Mouse (Mus musculus) erythroid progenitor cell, adult 5-6 weeks (primary cell): Measurements from ENCODE around the gene Abo. TPM values are rescaled to one million over a fixed set of nuclear protein-coding genes. Genes with fewer than 3 reads are reported as not detected.
"Not testable (repeated sequence)": the region's sequence is repeated elsewhere in the genome, so short reads cannot be mapped to it uniquely, and the experiment has no call there.

Experiments used
- ATAC-seq: replicated peaks from 2 replicates; pipeline ENCODE4 v1.8.0; 2016; ENCODE audit warnings: moderate number of reproducible peaks, mild to moderate bottlenecking, moderate TSS enrichment, inconsistent platforms; ENCODE audit not compliant: poor library complexity, low FRiP score, severe bottlenecking
- total RNA-seq, 2 experiments: library from RNA; stranded (forward) in 1 of 2; stranded (reverse) in 1 of 2; fragments of 150-400 nt in 1 of 2; fragments of 186-747, 209-891 nt in 1 of 2; gene quantifications; 2 replicates each; pipeline versions ENCODE4 v1.2.3 to v1.2.4; 2015 to 2017; ENCODE audit warnings: low replicate concordance in 2 of 2

Abo gene
- total RNA-seq (2015; ENCODE audit: low replicate concordance) (not detected in 2 replicates), total RNA-seq (2017; ENCODE audit: low replicate concordance) (not detected in 2 replicates)

DNA sequence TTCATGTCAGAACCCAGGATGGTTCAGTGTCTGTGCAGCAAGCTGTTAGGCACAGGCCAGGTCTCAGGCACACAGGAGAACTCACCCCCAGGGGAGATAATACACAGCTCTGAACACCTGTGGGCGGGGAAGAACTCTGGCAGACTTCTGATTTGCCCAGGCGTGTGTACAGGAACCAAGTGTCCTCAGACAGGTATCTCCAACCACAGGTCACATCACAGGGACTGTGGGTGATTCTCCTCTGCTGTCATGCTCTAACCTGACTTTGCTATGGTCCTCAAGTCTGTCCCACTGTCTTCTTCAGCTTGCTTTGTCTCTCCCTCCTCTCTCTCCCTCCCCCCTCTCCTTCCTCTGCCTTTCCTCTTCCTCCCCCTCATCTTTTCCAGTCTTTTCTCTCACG lies at the start of gene Abo:
TSS of gene Abo (minus strand) at position 101 of the 400 bp plus-strand sequence.
- ATAC-seq = no peak

DNA sequence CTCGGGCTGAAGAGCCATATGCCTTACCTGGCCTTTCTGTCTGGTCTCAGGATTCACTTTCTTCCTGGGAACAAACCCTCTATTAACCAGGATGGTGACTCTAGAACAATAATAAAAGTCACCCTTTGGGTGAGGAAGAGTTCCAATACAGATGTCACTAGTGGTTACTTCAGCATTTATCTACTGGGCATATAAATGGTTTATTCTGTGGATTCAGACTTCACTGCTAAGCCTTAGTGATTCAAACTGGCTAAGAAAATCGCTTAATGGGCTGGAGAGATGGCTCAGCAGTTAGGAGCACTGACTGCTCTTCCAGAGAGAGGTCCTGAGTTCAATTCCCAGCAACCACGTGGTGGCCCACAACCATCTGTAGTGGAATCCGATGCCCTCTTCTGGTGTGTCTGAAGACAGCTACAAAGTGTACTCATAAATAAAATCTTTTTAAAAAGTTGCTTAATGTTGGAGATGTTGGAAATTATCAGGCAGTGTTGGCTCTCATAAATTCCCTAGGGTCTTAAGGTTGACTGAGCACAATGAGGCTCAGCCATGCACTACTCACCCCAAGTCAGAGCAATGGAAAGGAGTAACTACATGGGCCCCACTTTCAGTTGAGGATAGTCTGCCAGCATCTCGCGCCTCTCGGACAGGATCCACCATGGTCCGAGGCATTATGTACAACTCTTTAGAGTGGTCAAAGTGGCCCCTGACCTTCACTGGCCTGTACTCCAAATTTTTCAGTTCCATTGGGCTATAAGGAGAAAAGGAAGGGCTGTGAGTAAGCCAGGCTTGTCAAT lies 49.6 kb upstream of the Abo start:
- no peak for ATAC-seq

DNA sequence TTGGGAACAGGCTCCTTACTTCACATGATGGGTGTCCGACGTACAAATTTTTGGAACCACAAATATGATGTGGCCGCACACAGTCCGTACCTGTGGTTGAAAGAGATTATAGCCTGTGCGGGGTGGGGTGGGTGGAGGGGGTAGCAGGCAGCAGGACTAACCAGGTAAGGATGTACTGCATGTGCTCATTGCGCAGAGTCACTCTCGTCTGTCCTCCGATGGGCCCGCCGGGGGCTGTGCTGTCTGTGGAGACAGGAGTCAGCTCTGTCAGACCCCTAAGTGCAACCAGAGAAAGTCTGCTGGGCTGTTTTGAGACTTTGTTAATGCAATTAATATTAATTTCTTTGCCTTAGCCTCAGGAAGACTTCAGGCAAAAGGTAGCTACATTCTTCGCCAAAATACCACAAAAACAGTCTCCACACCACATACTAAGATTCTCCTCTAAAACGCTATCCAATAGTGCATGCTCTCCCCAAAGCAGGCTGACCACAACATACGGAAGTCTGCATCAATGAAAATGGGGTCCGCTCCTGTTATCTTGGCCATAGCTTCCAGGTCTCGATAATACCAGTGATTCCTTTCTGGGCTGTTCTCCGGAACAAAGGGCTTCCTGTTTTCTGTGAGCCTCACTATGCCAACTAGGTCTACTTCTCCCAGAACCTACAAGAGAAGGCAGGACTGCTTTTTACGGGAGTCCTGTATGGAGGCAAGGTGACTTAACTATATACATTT lies 48.8 kb upstream of the Abo start:
- no peak for ATAC-seq

DNA sequence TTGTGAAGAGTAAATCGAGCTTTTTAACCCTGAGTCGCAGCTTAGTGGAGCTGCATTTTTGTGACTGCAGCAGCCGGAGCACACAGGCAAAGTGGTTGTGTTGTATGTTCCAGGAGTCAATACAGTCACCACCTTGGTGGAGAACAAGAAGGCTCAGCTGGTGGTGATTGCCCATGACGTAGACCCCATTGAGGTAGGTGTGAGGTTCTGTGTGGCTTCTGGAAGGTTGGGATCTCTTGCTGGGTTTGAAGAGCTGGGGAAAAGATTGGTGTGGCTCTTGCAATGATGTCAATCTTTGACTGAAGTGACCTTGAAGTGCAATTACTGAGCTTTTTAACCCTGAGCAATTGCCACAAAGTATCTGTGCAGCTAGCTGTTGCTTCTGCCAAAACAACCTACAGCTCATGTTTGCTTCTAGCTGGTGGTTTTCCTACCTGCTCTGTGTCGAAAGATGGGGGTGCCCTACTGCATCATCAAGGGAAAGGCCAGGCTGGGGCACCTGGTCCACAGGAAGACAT lies 47.5 kb upstream of the Abo start:
- no peak for ATAC-seq

DNA sequence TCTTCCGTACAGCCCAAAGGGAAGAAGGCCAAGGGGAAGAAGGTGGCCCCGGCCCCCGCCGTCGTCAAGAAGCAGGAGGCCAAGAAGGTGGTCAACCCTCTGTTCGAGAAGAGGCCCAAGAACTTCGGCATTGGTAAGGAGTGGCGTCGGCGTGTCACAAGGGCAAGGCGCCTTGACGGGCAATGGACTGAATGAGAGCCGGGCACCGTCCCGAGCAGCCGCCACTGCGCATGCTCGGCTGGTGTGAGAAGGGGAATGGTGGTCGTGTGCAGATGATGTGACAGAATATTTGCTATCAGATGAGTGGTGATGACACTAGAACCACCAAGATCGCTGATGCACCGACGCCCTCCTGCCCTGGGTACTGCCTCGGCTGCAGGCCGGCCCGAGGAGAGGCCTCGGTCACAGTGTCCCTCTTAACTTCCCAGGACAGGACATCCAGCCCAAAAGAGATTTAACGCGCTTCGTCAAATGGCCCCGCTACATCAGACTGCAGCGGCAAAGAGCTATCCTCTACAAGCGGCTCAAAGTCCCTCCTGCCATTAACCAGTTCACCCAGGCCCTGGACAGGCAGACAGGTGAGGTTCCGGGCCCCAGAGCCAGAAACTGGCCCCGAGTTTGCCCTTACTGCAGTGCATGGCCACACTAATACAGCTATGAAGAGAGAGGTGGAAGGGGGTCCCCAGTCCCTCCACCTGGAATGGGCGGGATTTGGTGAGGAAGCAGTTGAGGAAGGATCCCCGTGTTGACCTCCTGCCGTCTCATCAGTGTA lies 46.4 kb upstream of the Abo start:
- ATAC-seq = peak; percentile 31; the same call in 1 of the 2 replicates

DNA sequence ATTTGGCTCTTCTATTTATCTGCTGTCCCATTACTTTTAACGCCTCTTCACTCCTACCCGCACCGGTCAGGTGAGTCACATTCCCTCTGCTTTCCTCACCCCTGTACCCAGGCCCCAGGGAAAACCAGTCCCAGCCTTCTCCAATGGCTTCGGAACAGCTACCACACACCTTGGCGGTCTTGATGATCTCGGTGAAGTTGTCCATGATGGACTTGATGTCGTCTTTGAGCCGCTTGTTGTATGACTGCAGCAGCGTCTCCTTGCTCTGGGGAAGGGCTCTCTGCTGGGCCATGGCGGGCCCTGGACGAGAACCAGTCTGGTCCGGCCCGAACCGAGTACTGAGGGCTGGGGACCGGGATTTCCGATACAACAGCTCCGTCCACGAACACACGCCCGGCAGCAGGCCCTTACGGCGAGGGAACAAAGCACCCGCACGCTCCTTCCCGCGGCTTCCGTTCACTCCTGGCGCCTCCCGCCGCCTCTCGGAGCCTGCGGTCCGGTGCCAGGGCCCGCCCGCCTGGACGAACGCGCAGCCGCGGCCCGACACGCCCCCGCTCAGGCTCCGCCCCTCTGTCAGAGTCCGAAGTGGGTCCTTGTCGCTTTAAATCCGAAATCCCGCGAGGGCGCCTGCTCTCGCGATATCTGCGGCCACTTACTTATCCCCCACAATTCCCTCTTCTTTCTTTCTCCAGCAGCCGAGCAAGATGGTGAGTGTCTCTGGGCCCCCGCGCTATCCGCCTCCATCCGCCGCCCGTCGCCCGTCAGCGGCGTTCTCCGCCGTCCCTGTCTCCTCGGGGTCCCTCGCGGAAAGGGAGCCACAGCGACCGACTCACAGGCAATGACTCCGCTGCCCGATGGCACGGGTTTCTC lies 45.6 kb upstream of the Abo start, which contains the start of the genes Med22 and Rpl7a:
TSS of gene Med22 (minus strand) at position 554 of the 870 bp plus-strand sequence.
TSS of gene Rpl7a (plus strand) at position 641 of the 870 bp plus-strand sequence.
- peak; percentile 88 for ATAC-seq

DNA sequence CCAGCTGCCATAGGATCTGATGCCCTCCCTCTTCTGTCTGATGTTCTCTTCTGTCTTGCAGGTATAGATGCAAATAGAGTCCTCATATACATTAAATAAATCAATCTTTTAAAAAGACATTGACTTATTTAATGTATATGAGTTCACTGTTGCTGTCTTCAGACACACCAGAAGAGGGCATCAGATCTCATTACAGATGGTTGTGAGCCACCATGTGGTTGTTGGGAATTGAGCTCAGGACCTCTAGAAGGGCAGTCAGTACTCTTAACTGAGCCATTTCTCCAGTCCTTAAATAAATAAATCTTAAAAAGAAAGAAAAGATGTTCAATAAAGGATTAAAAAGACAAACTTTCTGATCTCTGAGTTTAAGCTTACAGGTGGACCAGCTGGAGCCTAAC lies 44.6 kb upstream of the Abo start:
- no peak for ATAC-seq

DNA sequence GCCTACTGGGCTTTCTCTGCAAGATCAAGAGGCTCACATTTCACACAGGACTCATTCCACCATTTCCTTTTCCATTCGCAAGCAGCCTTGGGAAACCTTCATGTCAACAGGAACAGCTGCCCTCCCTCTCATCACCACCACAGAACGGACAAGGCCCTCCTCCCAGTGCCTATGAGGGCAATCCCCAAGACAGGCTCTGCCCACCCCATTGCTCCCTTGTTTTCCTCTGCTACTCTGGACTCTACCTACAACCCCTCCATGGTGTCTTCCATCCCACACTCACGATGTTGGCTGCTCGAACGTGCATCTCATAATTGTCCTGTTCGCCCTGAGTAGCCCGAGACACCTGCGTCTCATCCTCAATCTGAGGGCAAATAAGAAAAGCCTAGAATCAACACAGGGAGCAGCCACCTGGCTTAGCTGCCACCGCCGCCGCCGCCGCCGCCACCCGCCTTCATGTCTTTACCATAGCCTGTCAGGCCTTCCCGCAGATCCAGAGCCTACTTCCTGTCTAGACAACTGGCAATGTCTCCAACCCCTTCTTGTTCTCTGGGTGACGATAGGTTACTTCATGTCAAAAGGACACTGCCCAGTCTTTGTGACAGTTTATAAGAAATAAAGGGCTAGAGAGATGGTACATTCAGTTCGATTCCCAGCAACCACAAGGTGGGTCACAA lies 44.1 kb upstream of the Abo start:
- no peak for ATAC-seq

DNA sequence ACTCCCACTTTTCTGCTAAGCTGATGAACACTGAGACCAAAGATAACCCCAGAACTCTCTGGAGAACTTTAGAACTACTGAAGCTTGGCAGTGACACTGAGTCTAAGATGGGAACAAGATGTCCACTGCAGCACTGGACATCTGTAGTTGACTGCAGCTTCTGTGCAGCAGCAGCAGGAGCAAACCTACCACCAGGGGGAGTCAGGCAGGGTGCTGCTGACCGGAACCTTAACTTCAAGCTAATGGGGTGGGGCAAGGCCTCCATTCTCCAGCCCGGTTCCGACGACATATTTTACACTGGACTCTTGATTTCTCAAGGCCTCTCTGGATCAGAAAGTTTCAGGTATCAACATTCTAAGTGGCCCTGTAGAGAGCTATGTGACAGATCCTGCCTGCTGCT lies 42.3 kb upstream of the Abo start:
- no peak for ATAC-seq

DNA sequence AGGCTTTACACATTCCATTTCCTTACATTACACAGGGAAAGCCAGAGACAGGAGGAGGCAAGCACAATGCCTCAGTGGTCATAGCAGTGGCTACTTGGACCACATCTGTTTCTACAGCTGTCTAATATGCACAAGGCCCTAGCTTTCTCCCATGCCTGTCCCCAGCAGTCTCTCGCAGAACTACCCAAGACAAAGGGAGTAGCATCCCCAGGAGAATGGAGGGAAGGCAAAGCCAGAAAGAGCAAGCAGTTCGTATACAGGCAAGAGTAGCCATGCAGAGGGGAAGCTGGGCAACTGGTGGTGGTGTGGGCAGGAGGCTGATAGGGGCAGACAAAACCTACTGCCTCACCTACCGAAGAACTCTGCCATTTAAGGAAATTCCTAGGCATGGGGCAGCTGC lies 41.7 kb upstream of the Abo start:
- ATAC-seq = no peak

DNA sequence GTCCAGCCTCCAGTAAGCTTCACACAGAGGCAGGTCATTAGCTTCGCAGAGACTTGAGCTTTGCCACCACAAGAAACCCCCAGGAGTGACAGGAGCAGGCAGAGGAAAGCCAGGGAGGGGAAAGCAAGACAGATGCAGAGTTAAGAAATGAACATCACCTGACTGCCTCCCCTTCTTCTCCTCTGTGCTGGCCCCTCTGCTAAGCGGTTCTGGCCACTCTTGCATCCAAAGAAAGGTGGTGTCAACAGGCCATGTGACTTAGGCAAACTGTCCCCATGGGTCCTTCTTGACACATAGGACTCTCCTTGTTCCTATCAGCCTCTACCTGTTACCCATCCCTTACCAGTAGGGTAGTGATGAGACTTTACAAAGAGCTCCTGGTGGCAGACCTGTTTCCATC lies 41.2 kb upstream of the Abo start:
- no peak for ATAC-seq

DNA sequence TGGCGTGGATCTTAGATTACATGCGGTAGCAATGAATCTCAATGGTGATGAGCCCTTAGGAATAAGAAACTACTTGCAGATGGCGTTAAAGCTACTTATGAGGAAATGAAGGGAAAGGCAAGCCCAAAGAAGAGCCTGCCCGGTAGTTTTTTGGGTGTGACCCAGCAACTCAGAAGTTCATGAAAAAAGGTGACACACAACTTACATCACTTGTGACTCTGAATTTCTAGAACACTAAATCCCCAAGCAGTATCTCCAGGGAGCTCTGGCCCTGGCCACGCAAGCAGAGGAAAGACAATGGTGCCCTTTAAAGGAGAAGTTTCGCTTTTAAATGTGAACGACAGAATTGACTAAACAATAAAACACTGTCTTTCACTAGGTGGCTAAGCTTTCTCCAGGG lies 38.5 kb upstream of the Abo start:
- ATAC-seq = no peak

DNA sequence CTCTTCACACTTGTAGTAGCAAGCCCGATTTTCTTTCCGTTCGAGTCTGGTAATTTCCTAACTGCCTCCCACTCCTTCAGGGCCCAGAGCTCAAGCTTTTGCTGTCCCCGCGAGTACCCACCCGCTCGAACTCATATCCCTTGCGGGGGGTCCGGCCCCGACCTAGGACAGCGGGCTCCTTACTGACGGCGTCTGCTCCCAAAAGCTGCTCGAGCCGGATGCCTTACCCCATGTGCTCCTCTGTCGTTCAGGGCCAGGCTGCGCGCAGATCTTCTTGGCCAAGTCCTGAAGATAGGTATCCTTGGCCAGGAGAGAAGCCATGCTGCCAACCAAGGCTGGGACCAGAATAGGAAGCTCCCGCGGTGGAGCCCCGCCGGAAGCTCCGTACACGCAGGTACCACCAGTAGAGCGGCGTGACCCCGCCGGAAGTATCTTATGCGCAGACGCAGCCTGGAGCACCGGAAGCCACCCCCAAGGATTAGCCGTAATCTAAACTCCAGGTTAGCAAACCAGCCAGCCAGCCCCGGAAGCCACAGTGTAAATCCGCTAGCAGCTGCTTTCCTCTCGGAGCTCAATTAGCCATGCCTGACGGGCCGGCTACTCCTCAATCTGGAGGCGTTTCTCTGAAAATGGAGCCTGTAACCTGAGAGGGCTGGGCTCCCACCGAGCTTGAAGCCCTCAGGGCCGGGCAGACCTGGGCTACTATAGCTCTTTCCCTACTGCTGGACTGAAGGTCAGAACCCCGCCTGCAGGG lies 37.9 kb upstream of the Abo start, which contains the start of gene Surf6:
TSS of gene Surf6 (minus strand) at position 413 of the 754 bp plus-strand sequence.
- ATAC-seq = peak; percentile 93

DNA sequence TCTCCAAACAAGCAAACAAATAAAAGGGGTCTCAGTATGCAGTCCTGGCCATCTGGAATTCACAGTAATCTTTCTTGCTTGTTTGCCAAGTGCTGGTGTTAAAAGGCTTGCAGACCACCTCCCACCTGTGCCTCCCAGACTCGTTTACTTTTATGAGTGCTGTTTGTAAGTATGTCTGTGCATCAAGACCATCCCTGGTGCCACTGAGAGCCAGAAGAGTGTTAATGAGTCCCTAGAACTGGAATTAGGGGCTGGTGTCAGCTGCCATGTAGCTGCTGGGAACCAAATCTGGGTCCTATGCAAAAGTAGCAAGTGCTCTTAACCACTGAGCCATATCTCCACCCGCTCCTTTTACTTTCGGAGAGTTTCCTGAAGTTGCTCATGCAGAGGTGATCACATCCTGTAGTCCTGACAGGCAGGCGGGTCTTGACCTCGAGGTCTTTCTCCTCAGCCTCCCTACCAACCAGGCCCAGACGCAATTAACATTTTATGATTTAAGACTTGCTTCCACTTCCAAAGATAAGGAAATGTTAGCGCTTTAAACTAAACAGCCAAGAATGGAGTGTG lies 37.1 kb upstream of the Abo start:
- ATAC-seq = no peak

DNA sequence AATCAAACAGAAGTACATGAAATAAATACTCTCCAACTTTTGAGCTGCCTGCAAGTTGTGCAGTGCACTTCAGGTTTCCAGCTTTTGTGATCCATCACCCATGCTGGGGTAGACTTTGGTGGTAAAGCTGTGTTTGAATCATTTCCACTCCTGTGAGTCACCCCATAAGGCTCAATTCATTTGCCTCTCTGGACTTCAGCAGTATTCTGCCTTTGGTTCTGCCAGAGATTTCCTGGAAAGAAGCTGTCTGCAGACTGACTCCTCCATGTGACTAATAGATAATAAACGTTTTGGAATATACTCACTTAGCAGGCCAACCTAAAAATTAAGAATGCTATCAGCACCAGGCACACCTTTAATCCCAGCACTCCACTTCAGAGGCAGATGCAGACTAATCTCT lies 36.0 kb upstream of the Abo start:
- no peak for ATAC-seq

DNA sequence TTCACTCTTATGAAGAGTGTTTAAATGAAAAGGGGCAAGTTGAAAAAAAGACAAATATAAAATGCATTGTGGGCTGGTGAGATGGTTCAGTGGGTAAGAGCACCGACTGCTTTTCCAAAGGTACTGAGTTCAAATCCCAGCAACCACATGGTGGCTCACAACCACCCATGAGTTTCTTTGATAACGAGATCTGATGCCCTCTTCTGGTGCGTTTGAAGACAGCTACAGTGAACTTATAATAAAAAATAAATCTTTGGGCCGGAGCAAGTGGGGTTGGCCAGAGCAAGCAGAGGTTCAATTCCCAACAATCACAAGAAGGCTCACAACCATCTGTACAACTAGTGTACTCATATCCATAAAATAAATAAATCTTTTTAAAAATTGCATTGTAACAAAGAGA lies 31.1 kb upstream of the Abo start:
- no peak for ATAC-seq

DNA sequence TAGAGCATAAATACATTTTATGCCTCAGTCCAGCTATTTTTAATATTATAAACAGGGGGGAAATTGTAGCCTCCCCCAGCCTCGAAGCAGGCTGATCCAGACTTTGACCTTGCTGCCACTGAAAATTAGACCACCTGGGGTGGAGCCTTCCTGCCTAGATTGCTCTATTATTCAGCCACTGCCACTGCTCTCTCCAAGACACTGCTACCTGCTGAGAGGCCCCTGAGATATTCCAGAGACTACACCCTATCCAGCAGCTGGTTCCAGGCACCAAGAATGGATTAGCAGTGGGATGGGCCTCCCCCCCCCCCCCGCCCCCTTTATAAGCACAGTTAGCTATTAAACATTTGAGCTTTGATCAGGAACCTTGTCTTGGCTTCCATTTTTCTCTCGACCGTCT lies 21.4 kb upstream of the Abo start:
- ATAC-seq = not testable (repeated sequence)
